Mouse (Mus musculus) embryo, embryonic 11 days (tissue): ENCODE measurements around the gene Dera.

Experiments used
- DNase-seq: peaks from one replicate; pipeline ENCODE4 v3.0.0-alpha.2; 2015

Gene Dera

GRCm38 (mm10) chr6:137901255-137901654 lies 146.9 kb downstream of the Dera start:
- DNase-seq = no peak
